Mouse (Mus musculus): ENCODE results near the gene Cntn6.

DNA sequence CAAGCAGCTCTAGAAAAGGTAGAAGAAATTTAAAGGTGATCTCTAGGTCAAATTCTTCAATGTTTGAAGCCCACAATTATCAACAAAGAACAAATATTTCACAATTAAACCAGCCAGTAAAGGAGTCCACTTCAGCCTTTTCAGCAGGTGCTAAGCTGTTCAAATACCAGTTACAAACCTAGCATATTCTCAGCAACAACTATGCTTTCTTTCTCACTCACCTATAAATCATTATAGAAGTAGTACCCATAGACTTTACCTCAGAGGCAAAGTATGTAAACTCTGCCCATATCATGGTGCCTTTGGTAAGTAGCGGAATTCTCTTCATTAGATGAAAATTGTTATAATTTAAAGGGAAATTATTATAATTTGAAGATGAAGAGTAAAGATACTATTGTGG is 71.4 kb downstream of the Cntn6 start:
- TF ChIP-seq EP300 (IDR thresholded peaks at IDR 0.05; ENCODE audit: low read depth), result no peak
- no peak for TF ChIP-seq CTCF (IDR thresholded peaks at IDR 0.05; ENCODE audit: low read depth)

Data from liver, postnatal 0 days (tissue).